Mouse (Mus musculus) lung, postnatal 0 days (tissue): ENCODE results near the gene Hspa14.

ENCODE experiments used
- CTCF ChIP-seq: IDR thresholded peaks from 2 replicates; pipeline ENCODE4 v1.5.1; 2016; ENCODE audit warnings: antibody characterized with exemption, mild to moderate bottlenecking
- EP300 ChIP-seq: IDR thresholded peaks from 2 replicates; pipeline ENCODE4 v1.6.1; 2016; ENCODE audit warnings: antibody characterized with exemption, mild to moderate bottlenecking, control low read depth

GRCm38 (mm10) chr2:3445984-3446383, 66.6 kb downstream of the Hspa14 start:
- TF ChIP-seq CTCF (no peak), EP300 (no peak)
